Mouse (Mus musculus): ENCODE data around the gene Gm8122. TPM values are rescaled to one million over a fixed set of nuclear protein-coding genes. Genes with fewer than 3 reads are reported as not detected.
A peak's percentile ranks its signal among the peaks of the same experiment; 100 is the strongest.
"Not testable (repeated sequence)": the region's sequence is repeated elsewhere in the genome, so short reads cannot be mapped to it uniquely, and the experiment has no call there.

Gene Gm8122
- polyA plus RNA-seq (2012; rRNA removed), result 0.06 and 0.10 TPM in 2 replicates

GRCm38 (mm10) chr14:43235204-43235603, at the start of gene Gm8122:
Gene Gm8122 (minus strand): TSS chr14:43235304.
- H3K4me1 ChIP-seq (ENCODE audit: control insufficient read depth, insufficient read depth, low read length); H3K36me3 ChIP-seq (ENCODE audit: control insufficient read depth, insufficient read depth, low read length); H3K4me3 ChIP-seq (ENCODE audit: insufficient read depth, low read depth, low read length); H3K27me3 ChIP-seq (replicated peaks; ENCODE audit: control insufficient read depth, insufficient read depth, low read length); H3K27ac ChIP-seq (ENCODE audit: insufficient read depth, low read depth, low read length); DNase-seq: not testable (repeated sequence)
- 93% methylated on average over 4 of the region's 4 CpGs for WGBS

GRCm38 (mm10) chr14:43278681-43279080, 43.6 kb upstream of the Gm8122 start:
- 92% methylated on average over 3 of the region's 3 CpGs for WGBS
- H3K4me1 ChIP-seq (ENCODE audit: control insufficient read depth, insufficient read depth, low read length), result not testable (repeated sequence)

GRCm38 (mm10) chr14:43278146-43278545, 43.0 kb upstream of the Gm8122 start:
- not testable (repeated sequence) for H3K27me3 ChIP-seq (replicated peaks; ENCODE audit: control insufficient read depth, insufficient read depth, low read length); H3K27ac ChIP-seq (ENCODE audit: insufficient read depth, low read depth, low read length); H3K4me3 ChIP-seq (ENCODE audit: insufficient read depth, low read depth, low read length); H3K4me1 ChIP-seq (ENCODE audit: control insufficient read depth, insufficient read depth, low read length); H3K36me3 ChIP-seq (ENCODE audit: control insufficient read depth, insufficient read depth, low read length)
- 78% methylated on average over 4 of the region's 4 CpGs for WGBS
- DNase-seq, result peak; percentile 31

More at GRCm38 (mm10) chr14:43278681-43279080, 43.6 kb upstream of the Gm8122 start:
- peak; percentile 31 for DNase-seq
- not testable (repeated sequence) for H3K4me3 ChIP-seq (ENCODE audit: insufficient read depth, low read depth, low read length); H3K27ac ChIP-seq (ENCODE audit: insufficient read depth, low read depth, low read length); H3K36me3 ChIP-seq (ENCODE audit: control insufficient read depth, insufficient read depth, low read length); H3K27me3 ChIP-seq (replicated peaks; ENCODE audit: control insufficient read depth, insufficient read depth, low read length)

- DNase-seq, result peak; percentile 33
- not testable (repeated sequence) for H3K4me3 ChIP-seq (ENCODE audit: insufficient read depth, low read depth, low read length); H3K36me3 ChIP-seq (ENCODE audit: control insufficient read depth, insufficient read depth, low read length); H3K4me1 ChIP-seq (ENCODE audit: control insufficient read depth, insufficient read depth, low read length); H3K27me3 ChIP-seq (replicated peaks; ENCODE audit: control insufficient read depth, insufficient read depth, low read length); H3K27ac ChIP-seq (ENCODE audit: insufficient read depth, low read depth, low read length)
- 62% methylated on average over 2 of the region's 2 CpGs for WGBS
Observed at GRCm38 (mm10) chr14:43277468-43277867, 42.4 kb upstream of the Gm8122 start.

- H3K27ac ChIP-seq (ENCODE audit: insufficient read depth, low read depth, low read length); H3K36me3 ChIP-seq (ENCODE audit: control insufficient read depth, insufficient read depth, low read length); H3K4me3 ChIP-seq (ENCODE audit: insufficient read depth, low read depth, low read length); H3K4me1 ChIP-seq (ENCODE audit: control insufficient read depth, insufficient read depth, low read length); H3K27me3 ChIP-seq (replicated peaks; ENCODE audit: control insufficient read depth, insufficient read depth, low read length): not testable (repeated sequence)
- WGBS, result 78% methylated on average over 1 of the region's 1 CpGs
- DNase-seq, result peak; percentile 23
Observed at GRCm38 (mm10) chr14:43275752-43276151, 40.6 kb upstream of the Gm8122 start.

GRCm38 (mm10) chr14:43274986-43275511, 39.9 kb upstream of the Gm8122 start, which contains the start of gene Gm9732:
Gene Gm9732 (plus strand): TSS chr14:43275036.
- not testable (repeated sequence) for H3K4me1 ChIP-seq (ENCODE audit: control insufficient read depth, insufficient read depth, low read length); H3K27me3 ChIP-seq (replicated peaks; ENCODE audit: control insufficient read depth, insufficient read depth, low read length); H3K4me3 ChIP-seq (ENCODE audit: insufficient read depth, low read depth, low read length); H3K36me3 ChIP-seq (ENCODE audit: control insufficient read depth, insufficient read depth, low read length); H3K27ac ChIP-seq (ENCODE audit: insufficient read depth, low read depth, low read length)
- DNase-seq, result peak; percentile 41
- 82% methylated on average over 8 of the region's 8 CpGs for WGBS

- not testable (repeated sequence) for H3K4me1 ChIP-seq (ENCODE audit: control insufficient read depth, insufficient read depth, low read length); H3K27me3 ChIP-seq (replicated peaks; ENCODE audit: control insufficient read depth, insufficient read depth, low read length); H3K4me3 ChIP-seq (ENCODE audit: insufficient read depth, low read depth, low read length); H3K36me3 ChIP-seq (ENCODE audit: control insufficient read depth, insufficient read depth, low read length); H3K27ac ChIP-seq (ENCODE audit: insufficient read depth, low read depth, low read length)
- DNase-seq, result peak; percentile 22
- WGBS, result 83% methylated on average over 1 of the region's 1 CpGs
Observed at GRCm38 (mm10) chr14:43273161-43273560, 38.1 kb upstream of the Gm8122 start.

GRCm38 (mm10) chr14:43269211-43269610, 34.1 kb upstream of the Gm8122 start:
- not testable (repeated sequence) for H3K27me3 ChIP-seq (replicated peaks; ENCODE audit: control insufficient read depth, insufficient read depth, low read length); DNase-seq
- 77% methylated on average over 3 of the region's 3 CpGs for WGBS

GRCm38 (mm10) chr14:43268521-43269084, 33.5 kb upstream of the Gm8122 start:
- not testable (repeated sequence) for H3K27ac ChIP-seq (ENCODE audit: insufficient read depth, low read depth, low read length); DNase-seq; H3K36me3 ChIP-seq (ENCODE audit: control insufficient read depth, insufficient read depth, low read length); H3K4me1 ChIP-seq (ENCODE audit: control insufficient read depth, insufficient read depth, low read length); H3K27me3 ChIP-seq (replicated peaks; ENCODE audit: control insufficient read depth, insufficient read depth, low read length); H3K4me3 ChIP-seq (ENCODE audit: insufficient read depth, low read depth, low read length)
- 60% methylated on average over 2 of the region's 2 CpGs for WGBS

More at GRCm38 (mm10) chr14:43269211-43269610, 34.1 kb upstream of the Gm8122 start:
- not testable (repeated sequence) for H3K4me1 ChIP-seq (ENCODE audit: control insufficient read depth, insufficient read depth, low read length); H3K4me3 ChIP-seq (ENCODE audit: insufficient read depth, low read depth, low read length); H3K27ac ChIP-seq (ENCODE audit: insufficient read depth, low read depth, low read length); H3K36me3 ChIP-seq (ENCODE audit: control insufficient read depth, insufficient read depth, low read length)

GRCm38 (mm10) chr14:43263421-43263820, 28.3 kb upstream of the Gm8122 start:
- not testable (repeated sequence) for H3K36me3 ChIP-seq (ENCODE audit: control insufficient read depth, insufficient read depth, low read length); H3K27me3 ChIP-seq (replicated peaks; ENCODE audit: control insufficient read depth, insufficient read depth, low read length); H3K4me1 ChIP-seq (ENCODE audit: control insufficient read depth, insufficient read depth, low read length); H3K4me3 ChIP-seq (ENCODE audit: insufficient read depth, low read depth, low read length); DNase-seq; H3K27ac ChIP-seq (ENCODE audit: insufficient read depth, low read depth, low read length)
- 88% methylated on average over 3 of the region's 3 CpGs for WGBS

GRCm38 (mm10) chr14:43258349-43258748, 23.2 kb upstream of the Gm8122 start, which contains the start of gene Gm8126:
Gene Gm8126 (plus strand): TSS chr14:43258649.
- H3K27me3 ChIP-seq (replicated peaks; ENCODE audit: control insufficient read depth, insufficient read depth, low read length); H3K4me3 ChIP-seq (ENCODE audit: insufficient read depth, low read depth, low read length); H3K36me3 ChIP-seq (ENCODE audit: control insufficient read depth, insufficient read depth, low read length); DNase-seq; H3K27ac ChIP-seq (ENCODE audit: insufficient read depth, low read depth, low read length); H3K4me1 ChIP-seq (ENCODE audit: control insufficient read depth, insufficient read depth, low read length): not testable (repeated sequence)
- 74% methylated on average over 3 of the region's 4 CpGs for WGBS

Measured in kidney, adult 2 months (tissue).